In the genomic region with DNA sequence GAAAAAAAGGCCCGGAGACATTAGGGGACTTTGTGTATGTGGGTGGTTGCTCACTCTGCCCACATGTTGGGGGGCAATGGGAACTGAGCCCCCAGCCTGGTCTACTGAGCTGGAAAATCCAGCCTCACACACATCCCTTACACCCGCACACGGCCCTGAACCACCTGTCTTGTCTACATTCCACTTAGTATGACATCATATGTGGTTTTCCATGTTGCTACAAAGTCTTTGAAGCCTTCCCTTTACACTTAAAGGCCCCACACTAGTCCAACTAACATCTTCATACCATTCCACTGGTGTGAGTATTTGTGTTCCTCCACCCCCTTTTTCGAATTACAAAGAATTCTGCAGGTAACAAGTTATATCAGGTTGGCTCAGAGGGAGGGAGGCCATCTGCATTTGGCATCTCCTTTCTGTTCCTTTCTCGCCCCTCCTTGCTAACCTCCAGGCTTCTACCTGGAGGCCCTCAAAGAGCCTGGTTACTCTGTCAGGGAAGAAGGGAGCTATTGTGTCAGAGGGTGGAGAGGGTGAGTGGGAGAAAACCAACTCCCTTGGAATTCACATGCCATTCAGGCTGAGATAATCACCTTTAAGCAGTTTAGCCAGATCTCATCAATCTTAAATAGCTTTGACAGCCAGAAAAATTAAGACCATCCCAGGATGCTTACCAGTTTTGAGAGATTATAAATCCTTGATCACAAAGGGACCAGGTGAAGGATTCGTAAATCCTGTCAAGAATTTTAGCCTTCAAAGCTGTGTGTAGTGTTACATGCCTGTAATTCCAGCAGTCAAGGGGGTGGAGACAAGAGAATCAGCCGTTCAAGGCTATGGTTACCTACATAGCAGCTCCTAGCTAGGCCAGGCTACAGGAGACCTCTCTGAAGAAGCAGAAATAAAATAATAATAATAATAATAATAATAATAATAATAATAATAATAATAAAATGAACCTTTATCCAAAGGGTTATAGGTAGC, we compare ENCODE assay signal across 19 mouse cellular contexts. TPM values are rescaled to one million over a fixed set of nuclear protein-coding genes. Genes with fewer than 3 reads are reported as not detected.
DNase-seq lines count a peak whose midpoint lies in the region; ATAC-seq lines count a peak whose summit lies in the region.
"Had no signal": no experiment of that assay in that cellular context is flagged by ENCODE, and none has a peak within 500 bp of the region (broad histone marks: within the 10 kb centered on the region; RNA-seq: fewer than 3 reads in every experiment).

No protein-coding gene starts in this region.

- no peak overlapping the region for H3K4me3 ChIP-seq in heart, embryonic 10.5 days
- no peak overlapping the region for H3K4me3 ChIP-seq in intestine, embryonic 16.5 days (ENCODE audit: low read length)
- H3K4me3 ChIP-seq in stomach, embryonic 16.5 days (replicated peaks; ENCODE audit: low read length): no peak overlapping the region
- H3K4me3 ChIP-seq: erythroblast, embryonic 14.5 days; forebrain, embryonic 15.5 days had no signal

- ATAC-seq in intestine, embryonic 16.5 days: peak; percentile 45; the same call in 1 of the 2 replicates
- ATAC-seq in stomach, embryonic 16.5 days (ENCODE audit: insufficient read depth, low FRiP score): peak; percentile 30; the same call in 1 of the 2 replicates
- ATAC-seq: forebrain, embryonic 15.5 days; hindbrain, postnatal 0 days had no signal

- WGBS in heart, embryonic 10.5 days: 61% methylated on average over 7 of the region's 7 CpGs
- WGBS in intestine, embryonic 16.5 days: 59% methylated on average over 7 of the region's 7 CpGs
- 53% methylated on average over 7 of the region's 7 CpGs for WGBS in stomach, embryonic 16.5 days

- H3K27ac ChIP-seq in heart, embryonic 10.5 days: peak overlapping the region; percentile 42; the same call in 1 of the 2 replicates
- H3K27ac ChIP-seq in intestine, embryonic 16.5 days (ENCODE audit: low read length): no peak overlapping the region
- peak overlapping the region; percentile 35; the same call in 1 of the 2 replicates for H3K27ac ChIP-seq in stomach, embryonic 16.5 days (ENCODE audit: low read length)
- H3K27ac ChIP-seq: forebrain, embryonic 15.5 days; hindbrain, postnatal 0 days; liver, embryonic 14.5 days had no signal

- no peaks in the 10 kb centered on the region for H3K27me3 ChIP-seq in heart, embryonic 10.5 days (ENCODE audit: insufficient read depth, poor library complexity, severe bottlenecking)
- H3K27me3 ChIP-seq in intestine, embryonic 16.5 days (replicated peaks; ENCODE audit: control insufficient read depth, insufficient read depth, low read length): no peaks in the 10 kb centered on the region
- H3K27me3 ChIP-seq in stomach, embryonic 16.5 days (ENCODE audit: control insufficient read depth, insufficient read depth, low read length): no peaks in the 10 kb centered on the region
- H3K27me3 ChIP-seq: forebrain, embryonic 15.5 days had no signal

- no peak overlapping the region for H3K9ac ChIP-seq in intestine, embryonic 16.5 days (ENCODE audit: low read depth, low read length)
- H3K9ac ChIP-seq in stomach, embryonic 16.5 days (ENCODE audit: low read length): no peak overlapping the region
- H3K9ac ChIP-seq: forebrain, embryonic 15.5 days; liver, embryonic 14.5 days had no signal

- no peak for DNase-seq in heart, embryonic 10.5 days (ENCODE audit: low spot score)
- no peak for DNase-seq in heart, postnatal 14 days
- DNase-seq in retina, postnatal 1 day: peak; percentile 65
- no peak for DNase-seq in retina, embryonic 14.5 days (ENCODE audit: low spot score)
- no peak for DNase-seq in neural tube, embryonic 10.5 days (ENCODE audit: extremely low spot score, low spot score)
- DNase-seq in kidney, adult 9 months: no peak
- DNase-seq: adrenal gland, postnatal 10 days; cerebellum, adult 8-10 months; left cerebral cortex, postnatal 4 days; lung, postnatal 4 days; midbrain, embryonic 14.5 days; spleen, adult 18-20 months; thymus, postnatal 4 days had no signal

- H3K9me3 ChIP-seq in heart, embryonic 10.5 days: no peaks in the 10 kb centered on the region
- H3K9me3 ChIP-seq in intestine, embryonic 16.5 days (ENCODE audit: control insufficient read depth, low read length): no peaks in the 10 kb centered on the region
- H3K9me3 ChIP-seq in stomach, embryonic 16.5 days (replicated peaks; ENCODE audit: control insufficient read depth, low read length): no peaks in the 10 kb centered on the region
- H3K9me3 ChIP-seq: forebrain, embryonic 15.5 days had no signal

- H3K4me1 ChIP-seq in heart, embryonic 10.5 days: peaks cover 25% of the 10 kb centered on the region
- no peaks in the 10 kb centered on the region for H3K4me1 ChIP-seq in intestine, embryonic 16.5 days (ENCODE audit: control insufficient read depth, insufficient read depth, low read length)
- H3K4me1 ChIP-seq in stomach, embryonic 16.5 days (ENCODE audit: control insufficient read depth, insufficient read depth, low read length): no peaks in the 10 kb centered on the region
- H3K4me1 ChIP-seq: forebrain, embryonic 15.5 days had no signal

- intact Hi-C loops in heart, postnatal 14 days (cut with DNase I): no loop called here

- H3K4me2 ChIP-seq in intestine, embryonic 16.5 days (ENCODE audit: low read depth, low read length): no peak overlapping the region
- H3K4me2 ChIP-seq in stomach, embryonic 16.5 days (ENCODE audit: low read depth, low read length): no peak overlapping the region
- H3K4me2 ChIP-seq: forebrain, embryonic 15.5 days had no signal

- H3K36me3 ChIP-seq in heart, embryonic 10.5 days: no peaks in the 10 kb centered on the region
- H3K36me3 ChIP-seq in intestine, embryonic 16.5 days (ENCODE audit: control insufficient read depth, insufficient read depth, low read length): no peaks in the 10 kb centered on the region
- H3K36me3 ChIP-seq in stomach, embryonic 16.5 days (ENCODE audit: control insufficient read depth, insufficient read depth, low read length): no peaks in the 10 kb centered on the region
- H3K36me3 ChIP-seq: forebrain, embryonic 15.5 days had no signal

RNA-seq across cellular contexts. Expression of gene Cdv3, which starts 11.0 kb away (rescaled TPM):
- polyA plus RNA-seq in heart, embryonic 10.5 days (2016; fragmentation: Nextera tagmentation; extraction: Ambion mirVana): 116 and 128 TPM in 2 replicates
- total RNA-seq in heart, postnatal 14 days (2021): 10 to 100 TPM; 85.5 to 99.8 TPM
- 83.8 and 89.4 TPM in 2 replicates for polyA plus RNA-seq in intestine, embryonic 16.5 days (2015; fragmentation: Nextera tagmentation; extraction: Ambion mirVana)
- polyA plus RNA-seq in stomach, embryonic 16.5 days (2015; fragmentation: Nextera tagmentation; extraction: Ambion mirVana): 80.8 and 91.8 TPM in 2 replicates
